Mouse (Mus musculus): ENCODE data around the gene Cfap52.

Gene Cfap52

GRCm38 (mm10) chr11:67965242-67965883, at the start of gene Cfap52:
Cfap52 (minus strand) TSS chr11:67965651.
- DNase-seq = peak; percentile 92

DNA sequence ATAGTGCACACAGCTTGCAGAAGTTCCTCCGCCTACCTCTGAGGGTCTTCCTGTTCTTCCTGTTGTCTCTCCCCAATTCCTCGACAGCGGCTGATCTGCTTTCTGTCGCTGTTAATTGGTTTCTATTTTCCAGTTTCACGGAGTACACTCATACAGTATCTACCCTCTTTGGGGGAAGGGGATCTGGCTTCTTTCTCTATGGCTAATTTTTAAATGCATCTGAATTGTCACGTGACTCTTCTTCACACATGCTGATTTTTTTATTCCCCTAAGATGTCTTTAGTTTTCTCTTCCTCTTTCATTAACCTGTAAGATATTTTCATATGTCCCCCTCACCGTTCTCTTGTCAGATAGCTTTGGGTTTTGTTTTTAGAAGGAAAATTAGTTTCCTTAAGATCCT, 46.8 kb upstream of the Cfap52 start:
- DNase-seq = no peak

DNA sequence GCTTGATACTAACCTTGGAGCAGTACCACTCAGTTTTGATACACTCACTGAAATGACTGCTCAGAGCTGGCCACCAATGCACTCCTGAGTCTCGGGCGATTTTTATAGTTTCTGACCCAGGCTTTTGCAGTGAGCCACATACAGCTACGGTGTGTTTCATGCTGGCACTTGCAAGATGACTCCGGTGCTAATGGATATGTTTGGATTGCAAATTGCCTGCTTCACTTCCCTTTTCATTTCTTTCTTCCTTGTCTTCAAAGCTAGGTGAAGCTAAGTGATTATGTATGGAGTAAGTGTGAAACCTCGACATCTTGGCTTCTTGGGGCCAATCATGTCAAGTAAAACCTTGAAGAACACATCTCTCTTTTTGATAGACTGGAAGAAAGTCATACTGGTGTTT, 43.9 kb upstream of the Cfap52 start:
- no peak for DNase-seq

DNA sequence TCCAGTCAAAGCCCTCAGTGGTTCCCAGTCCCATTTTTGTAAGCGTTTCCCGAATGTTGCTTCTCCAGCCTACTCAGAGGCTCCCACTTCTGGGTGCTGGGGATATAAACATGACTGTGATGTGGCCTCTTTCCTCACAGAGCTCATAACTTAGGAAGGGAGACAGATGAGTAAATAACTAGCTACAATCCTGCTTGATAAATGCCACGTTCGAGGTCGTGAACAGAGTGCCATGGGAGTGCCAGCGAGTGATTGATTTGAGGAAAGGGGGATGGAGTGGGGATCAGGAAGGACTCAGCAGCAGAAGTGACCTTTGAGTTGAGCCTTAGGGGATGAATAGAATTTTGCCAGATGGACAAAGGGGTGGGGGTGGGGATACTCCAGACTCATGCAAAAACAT, 42.2 kb upstream of the Cfap52 start:
- no peak for DNase-seq

GRCm38 (mm10) chr11:68006216-68006789, 40.9 kb upstream of the Cfap52 start:
- no peak for DNase-seq

- peak; percentile 85 for DNase-seq
Measured at GRCm38 (mm10) chr11:68004191-68004590, 38.7 kb upstream of the Cfap52 start.

- no peak for DNase-seq
Measured at GRCm38 (mm10) chr11:67999629-68000028, 34.2 kb upstream of the Cfap52 start.

DNA sequence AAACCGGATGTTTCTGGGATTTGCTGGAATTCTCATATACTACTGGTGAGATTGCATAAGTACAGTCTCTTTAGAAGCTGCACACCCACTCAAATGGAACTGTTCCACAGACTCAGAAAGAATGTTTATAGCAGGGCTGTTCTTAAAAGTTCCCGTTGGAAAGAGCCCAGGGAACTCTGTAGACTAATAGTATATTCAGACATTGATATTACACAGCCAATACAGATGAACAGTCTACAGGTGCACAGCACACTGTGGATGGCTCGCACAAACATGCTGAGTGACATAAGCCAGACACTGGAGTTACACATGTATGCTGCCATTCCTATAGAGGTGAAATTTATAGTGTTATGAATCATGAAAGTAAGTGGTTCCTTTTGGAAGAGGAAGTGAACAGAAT, 33.5 kb upstream of the Cfap52 start:
- no peak for DNase-seq

DNA sequence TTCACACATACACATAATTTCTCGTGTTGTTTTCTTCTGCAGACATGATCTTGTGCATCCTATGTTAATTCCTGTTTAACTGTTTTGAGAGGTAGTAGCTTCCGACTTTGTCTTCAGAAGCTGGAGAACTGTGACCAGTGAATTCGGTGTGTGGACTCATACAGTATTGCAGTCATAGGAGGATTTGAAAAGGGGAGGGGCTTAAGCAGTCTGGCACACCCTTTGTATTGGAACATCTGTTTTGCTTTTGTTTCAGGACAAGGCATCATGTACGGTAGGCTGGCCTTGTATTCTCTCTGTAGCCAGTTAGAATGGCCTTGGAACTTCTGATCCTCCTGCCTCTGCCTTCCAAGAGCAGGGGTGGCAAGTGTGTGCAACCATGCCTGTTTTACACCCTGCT, 30.5 kb upstream of the Cfap52 start:
- no peak for DNase-seq

GRCm38 (mm10) chr11:67991240-67991639, 25.8 kb upstream of the Cfap52 start:
- no peak for DNase-seq

DNA sequence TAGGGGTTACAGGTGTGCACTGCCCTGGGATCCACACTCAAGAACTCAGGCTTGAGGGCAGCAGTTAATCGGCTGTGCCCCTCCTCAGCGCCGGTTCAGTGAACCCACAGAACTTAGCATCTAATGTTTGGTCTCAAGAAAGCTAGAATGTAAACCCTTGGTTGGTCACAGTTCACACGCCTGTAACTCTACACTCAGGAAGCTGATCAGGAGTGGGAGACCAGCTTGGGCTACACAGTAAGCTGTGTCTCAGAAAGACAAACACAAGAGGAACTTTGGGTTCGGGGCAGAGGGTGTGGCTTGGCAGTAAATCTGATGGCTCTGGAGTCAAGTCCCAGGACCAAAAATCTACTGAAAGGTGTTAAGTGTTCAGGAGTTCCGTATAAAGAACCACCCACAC, 18.1 kb upstream of the Cfap52 start:
- no peak for DNase-seq

- DNase-seq = peak; percentile 55
Measured at GRCm38 (mm10) chr11:67975252-67975651, 9.8 kb upstream of the Cfap52 start.

GRCm38 (mm10) chr11:67973225-67973624, 7.8 kb upstream of the Cfap52 start:
- no peak for DNase-seq

DNA sequence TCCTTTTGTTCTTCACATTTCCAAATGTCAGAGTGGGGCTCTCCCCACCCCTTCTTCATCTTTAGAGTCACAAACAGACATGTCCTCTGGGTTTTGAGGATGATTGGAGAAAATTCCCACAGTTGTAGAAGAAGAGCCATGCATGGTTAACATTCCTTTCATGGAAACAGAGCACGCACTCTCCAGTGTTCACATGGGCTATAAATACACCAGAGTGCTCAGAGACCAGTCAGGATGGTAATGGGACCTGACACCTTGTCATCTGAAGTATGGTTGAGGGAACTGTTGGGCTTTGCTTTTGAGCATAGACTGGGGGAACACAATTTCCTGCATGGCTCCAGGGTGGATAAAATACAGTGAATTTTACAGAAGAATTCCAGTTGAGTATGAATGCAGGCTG, 7.2 kb upstream of the Cfap52 start:
- no peak for DNase-seq

- no peak for DNase-seq
Measured at GRCm38 (mm10) chr11:67967831-67968230, 2.4 kb upstream of the Cfap52 start.

GRCm38 (mm10) chr11:67965905-67966878, 741 bp upstream of the Cfap52 start, which contains the start of gene Stx8:
Stx8 (plus strand) TSS chr11:67966193.
- DNase-seq = peak; percentile 98

GRCm38 (mm10) chr11:67964110-67964509, 1.3 kb downstream of the Cfap52 start:
- DNase-seq = no peak

DNA sequence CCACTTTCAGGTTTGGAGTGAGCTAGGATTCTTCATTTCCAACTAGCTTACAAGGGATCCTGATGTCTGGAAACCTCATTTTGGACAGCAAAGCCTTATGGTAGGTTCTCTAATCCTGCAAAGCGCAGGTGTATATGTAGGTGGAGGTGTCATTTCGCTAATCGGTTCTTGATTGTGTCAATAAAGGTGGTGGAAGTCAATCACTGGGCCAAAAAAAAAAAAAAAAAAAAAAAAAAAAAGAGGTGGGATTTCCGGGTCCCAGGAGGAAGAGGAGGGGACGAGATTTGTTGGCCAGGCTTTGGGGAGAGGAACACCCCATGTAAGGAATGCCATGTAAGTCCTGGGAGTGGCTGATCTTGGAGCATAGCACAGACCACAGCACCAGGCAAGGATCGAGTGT, 11.0 kb downstream of the Cfap52 start:
- no peak for DNase-seq

- DNase-seq = no peak
Measured at GRCm38 (mm10) chr11:67953604-67954003, 11.8 kb downstream of the Cfap52 start.

DNA sequence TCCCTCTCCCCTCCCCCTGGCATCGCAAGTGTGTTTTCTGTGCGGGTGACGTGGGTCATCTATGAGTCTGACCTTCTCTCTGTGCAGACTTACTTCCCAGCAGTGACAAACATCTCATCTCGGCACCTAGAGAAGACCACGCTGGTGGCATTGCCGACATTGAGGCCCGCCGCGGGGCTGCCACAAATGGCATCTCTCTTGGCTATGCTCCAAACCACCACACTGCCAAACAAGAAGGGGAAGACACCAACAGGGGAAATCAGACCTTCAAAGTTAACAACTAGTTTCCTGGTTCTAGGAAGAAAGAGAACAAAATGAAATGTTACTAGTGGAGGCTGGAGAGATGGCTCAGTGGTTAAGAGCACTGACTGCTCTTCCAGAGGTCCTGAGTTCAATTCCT, 16.0 kb downstream of the Cfap52 start:
- DNase-seq = no peak

DNA sequence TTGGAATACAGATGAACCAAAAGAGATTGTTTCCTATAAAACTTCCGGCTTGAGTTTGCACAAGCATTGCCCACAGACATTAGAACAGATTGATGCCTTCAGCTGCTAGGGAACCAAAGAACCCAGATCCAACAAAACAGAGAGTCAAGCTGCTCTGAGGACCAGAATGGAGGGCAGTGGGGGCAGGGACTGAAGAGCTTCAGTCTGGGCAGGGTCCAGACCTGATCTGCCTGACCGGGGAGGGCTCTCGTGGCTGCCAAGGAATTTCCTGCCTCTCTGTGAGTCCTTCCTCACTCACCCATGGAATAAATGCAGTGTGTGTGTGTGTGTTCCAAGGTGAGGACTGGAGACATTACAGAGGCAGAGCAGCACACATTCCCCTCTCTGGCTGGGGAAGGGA, 17.2 kb downstream of the Cfap52 start:
- peak; percentile 54 for DNase-seq

GRCm38 (mm10) chr11:67932156-67932555, 33.3 kb downstream of the Cfap52 start:
- DNase-seq = no peak

GRCm38 (mm10) chr11:67926348-67927055, 38.9 kb downstream of the Cfap52 start:
- no peak for DNase-seq

Data from kidney, postnatal 10 days (tissue).